ENCODE assay signal across 11 mouse cellular contexts in genomic region chr7:120729635-120730034, GRCm38 (mm10). TPM values are rescaled to one million over a fixed set of nuclear protein-coding genes. Genes with fewer than 3 reads are reported as not detected.
DNase-seq lines count a peak whose midpoint lies in the region; ATAC-seq and TF ChIP-seq lines count a peak whose summit lies in the region.
"Had no signal": no experiment of that assay in that cellular context is flagged by ENCODE, and none has a peak within 500 bp of the region (broad histone marks: within the 10 kb centered on the region; RNA-seq: fewer than 3 reads in every experiment).

No protein-coding gene starts in this region.

- intact Hi-C loops in gastrocnemius, adult 2 months (cut with DNase I), result no loop called here
- intact Hi-C loops in gastrocnemius, postnatal 36 days (cut with DNase I), result loop anchor here (5.0 kb wide), 1 partner anchor 52 kb away; the partner anchor contains the start of gene Mosmo

- ATAC-seq in common myeloid progenitor, adult 5-6 weeks (replicated peaks; ENCODE audit: low read depth, poor library complexity, severe bottlenecking), result peak; percentile 82
- ATAC-seq in inflammation-experienced regulatory T-cells, adult 6 months, result peak; percentile 64

- H3K4me3 ChIP-seq in gastrocnemius, adult 2 months, result peak overlapping the region; percentile 60
- H3K4me3 ChIP-seq: myocyte had no signal

- TF ChIP-seq CTCF in gastrocnemius, adult 2 months (IDR thresholded peaks at IDR 0.05), result no peak

- H3K27ac ChIP-seq in gastrocnemius, adult 2 months, result peak overlapping the region; percentile 76

- DNase-seq in gastrocnemius, adult 2 months, result no peak
- no peak for DNase-seq in gastrocnemius, postnatal 36 days
- DNase-seq in 416B (ENCODE audit: low read depth), result peak; percentile 59
- DNase-seq in adrenal gland, postnatal 10 days, result no peak
- DNase-seq in neural tube, embryonic 10.5 days (ENCODE audit: extremely low spot score, low spot score), result no peak
- no peak for DNase-seq in frontal cortex, adult 2 months (ENCODE audit: extremely low spot score in 1 of 2, low spot score in 1 of 2)
- DNase-seq: lung, adult 2 months had no signal

RNA-seq across cellular contexts. Expression of gene Vwa3a, which starts 9.5 kb away (rescaled TPM):
- 1 to 10 TPM in 1 of 2 experiments, under 1 TPM in 1; 0.48 to 1.1 TPM for total RNA-seq in gastrocnemius, adult 2 months (2021)
- 1 to 10 TPM in 1 of 2 experiments, under 1 TPM in 1; 0.26 to 1.7 TPM for total RNA-seq in gastrocnemius, postnatal 36 days (2021)
- 0.15 TPM in 1 of 2 replicates, not detected in the other for total RNA-seq in common myeloid progenitor, adult 5-6 weeks (2017)
- not detected for polyA plus RNA-seq in inflammation-experienced regulatory T-cells, adult 6 months (2017; shearing (Covaris generic))
- 1 to 10 TPM; 2.2 to 3.1 TPM for total RNA-seq in adrenal gland, postnatal 10 days (2021)
- polyA plus RNA-seq in frontal cortex, adult 2 months (2012; rRNA removed), result 9.5 and 11.2 TPM in 2 replicates

RNA-seq across cellular contexts. Expression of gene Mosmo, which starts 52.2 kb away (rescaled TPM):
- total RNA-seq in gastrocnemius, adult 2 months (2021), result 10 to 100 TPM; 19.5 to 23.0 TPM
- total RNA-seq in gastrocnemius, postnatal 36 days (2021), result 10 to 100 TPM; 16.4 to 16.7 TPM
- total RNA-seq in common myeloid progenitor, adult 5-6 weeks (2017), result 16.9 and 20.2 TPM in 2 replicates
- 1 to 10 TPM; 7.2 to 8.3 (median 8.0) TPM for polyA plus RNA-seq in inflammation-experienced regulatory T-cells, adult 6 months (2017; shearing (Covaris generic))
- total RNA-seq in adrenal gland, postnatal 10 days (2021), result 10 to 100 TPM; 30.3 to 31.4 TPM
- polyA plus RNA-seq in frontal cortex, adult 2 months (2012; rRNA removed), result 33.9 and 36.5 TPM in 2 replicates

RNA-seq across cellular contexts. Expression of gene Pdzd9, which starts 59.5 kb away (rescaled TPM):
- total RNA-seq in gastrocnemius, adult 2 months (2021), result not detected
- not detected for total RNA-seq in gastrocnemius, postnatal 36 days (2021)
- 0.09 TPM in 1 of 2 replicates, not detected in the other for total RNA-seq in common myeloid progenitor, adult 5-6 weeks (2017)
- polyA plus RNA-seq in inflammation-experienced regulatory T-cells, adult 6 months (2017; shearing (Covaris generic)), result under 1 TPM; 0.59 to 0.99 (median 0.79) TPM
- not detected for total RNA-seq in adrenal gland, postnatal 10 days (2021)
- polyA plus RNA-seq in frontal cortex, adult 2 months (2012; rRNA removed), result 0.11 and 0.16 TPM in 2 replicates
- total RNA-seq: left cerebral cortex, adult 18-20 months had no signal
- polyA plus RNA-seq: lung, adult 2 months had no signal
